Mouse (Mus musculus): ENCODE results near the gene Gm47995. TPM values are rescaled to one million over a fixed set of nuclear protein-coding genes. Genes with fewer than 3 reads are reported as not detected.

The Gm47995 gene
- polyA plus RNA-seq, 1 experiment from 2014 or later: not detected

DNA sequence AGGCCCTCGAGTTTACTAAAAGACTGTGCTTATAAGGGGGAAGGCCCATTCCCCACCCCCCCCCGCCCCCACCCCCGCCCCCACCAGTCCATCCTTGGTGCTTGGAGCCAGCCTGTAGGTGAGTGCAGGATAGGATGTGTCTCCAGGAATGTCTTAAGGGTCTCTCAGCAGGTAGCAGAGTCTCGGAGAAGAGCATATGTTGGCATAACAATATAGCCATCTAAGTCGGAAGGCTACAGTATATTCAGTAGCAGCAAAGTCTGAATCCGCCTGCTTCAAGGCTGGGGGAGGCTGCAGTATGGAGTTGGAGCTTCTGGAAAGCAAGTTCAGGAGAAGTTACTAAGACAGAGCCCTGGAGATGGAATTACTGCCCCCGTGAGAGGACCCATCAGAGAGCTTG lies 21.9 kb downstream of the Gm47995 start:
- no peaks in the 10 kb centered on the region for H3K36me3 ChIP-seq (ENCODE audit: control insufficient read depth, insufficient read depth, low read length)
- H3K4me1 ChIP-seq (ENCODE audit: control insufficient read depth in 2 of 2, insufficient read depth in 2 of 2, low read length in 2 of 2): no peaks in the 10 kb centered on the region
- no peaks in the 10 kb centered on the region for H3K9me3 ChIP-seq (ENCODE audit: control insufficient read depth, low read length)
- no peak overlapping the region for H3K27ac ChIP-seq (replicated peaks in 1 of 2; ENCODE audit: control insufficient read depth in 1 of 2, insufficient read depth in 1 of 2, low read depth in 2 of 2, low read length in 2 of 2)
- no peaks in the 10 kb centered on the region for H3K27me3 ChIP-seq (ENCODE audit: control insufficient read depth, insufficient read depth, low read length)
- H3K9ac ChIP-seq (ENCODE audit: low read length): no peak overlapping the region
- WGBS: 82% methylated on average over 7 of the region's 7 CpGs
- no peak overlapping the region for H3K4me2 ChIP-seq (ENCODE audit: low read length)
- no peak for ATAC-seq (ENCODE audit: insufficient number of reproducible peaks, insufficient read depth, low FRiP score, low read depth)
- no peak overlapping the region for H3K4me3 ChIP-seq (ENCODE audit: control insufficient read depth in 1 of 2, insufficient read depth in 1 of 2, low read depth in 1 of 2, low read length in 2 of 2)

DNA sequence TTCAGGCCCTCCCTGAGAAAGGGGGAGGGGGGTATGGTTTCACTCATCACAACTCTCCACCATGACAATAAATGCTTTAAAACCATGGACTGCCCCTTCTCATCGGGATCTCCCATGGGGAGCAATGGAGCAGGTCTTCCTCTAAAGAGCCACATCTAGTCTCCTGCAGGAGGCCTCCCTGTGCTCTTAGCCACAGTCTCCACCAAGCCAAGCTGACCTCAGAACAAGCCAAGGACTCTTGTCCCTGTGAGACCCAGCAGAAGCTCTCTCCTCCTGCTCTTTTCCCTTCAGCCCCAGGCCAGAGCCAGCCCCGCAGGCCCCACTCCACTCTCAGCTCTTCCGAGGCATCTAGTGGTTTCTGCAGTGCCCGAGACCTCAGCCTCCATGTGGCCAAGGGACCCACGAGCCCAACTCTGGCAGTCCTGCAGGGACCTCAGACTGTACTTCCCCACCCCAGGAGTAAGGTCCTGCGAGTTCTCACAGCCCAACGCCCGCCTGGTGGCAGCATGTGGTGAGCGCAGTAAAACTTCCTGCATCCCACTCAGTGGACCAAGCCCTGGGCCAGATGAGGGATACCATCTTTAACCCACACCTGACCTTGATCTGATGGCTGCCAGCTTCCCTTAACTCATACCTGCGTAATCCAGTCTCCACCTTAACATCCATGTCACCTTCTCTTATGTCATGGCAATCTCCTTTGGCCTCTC lies 24.5 kb downstream of the Gm47995 start:
- ATAC-seq (ENCODE audit: insufficient number of reproducible peaks, insufficient read depth, low FRiP score, low read depth): no peak

DNA sequence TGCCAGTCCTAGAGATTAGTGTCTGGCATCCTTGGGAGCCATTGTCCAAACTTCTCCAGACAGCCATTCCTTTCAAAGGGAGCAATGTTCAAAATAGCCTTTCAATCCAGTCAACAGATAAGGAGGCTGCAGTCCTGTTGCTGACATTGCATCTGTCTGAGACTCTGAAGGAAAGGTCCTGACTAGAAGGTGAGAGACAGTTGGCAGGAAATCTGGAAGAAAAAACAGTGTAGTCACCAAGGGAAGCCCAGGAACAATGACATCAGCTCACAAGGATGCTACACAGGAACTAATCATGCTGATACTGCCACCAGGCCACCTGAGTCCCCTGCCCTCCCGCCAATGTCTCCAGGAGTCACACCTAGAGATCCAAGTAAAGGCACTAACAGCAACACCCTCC lies 25.1 kb downstream of the Gm47995 start:
- no peak overlapping the region for H3K4me3 ChIP-seq (ENCODE audit: control insufficient read depth in 1 of 2, insufficient read depth in 1 of 2, low read depth in 1 of 2, low read length in 2 of 2)
- 56% methylated on average over 1 of the region's 1 CpGs for WGBS
- no peaks in the 10 kb centered on the region for H3K4me1 ChIP-seq (ENCODE audit: control insufficient read depth in 2 of 2, insufficient read depth in 2 of 2, low read length in 2 of 2)
- ATAC-seq (ENCODE audit: insufficient number of reproducible peaks, insufficient read depth, low FRiP score, low read depth): no peak
- H3K4me2 ChIP-seq (ENCODE audit: low read length): no peak overlapping the region
- H3K9ac ChIP-seq (ENCODE audit: low read length): no peak overlapping the region
- H3K27ac ChIP-seq (replicated peaks in 1 of 2; ENCODE audit: control insufficient read depth in 1 of 2, insufficient read depth in 1 of 2, low read depth in 2 of 2, low read length in 2 of 2): no peak overlapping the region
- no peaks in the 10 kb centered on the region for H3K36me3 ChIP-seq (ENCODE audit: control insufficient read depth, insufficient read depth, low read length)
- no peaks in the 10 kb centered on the region for H3K9me3 ChIP-seq (ENCODE audit: control insufficient read depth, low read length)
- no peaks in the 10 kb centered on the region for H3K27me3 ChIP-seq (ENCODE audit: control insufficient read depth, insufficient read depth, low read length)

More for the DNA sequence above, 24.5 kb downstream of the Gm47995 start:
- no peak overlapping the region for H3K27ac ChIP-seq (replicated peaks in 1 of 2; ENCODE audit: control insufficient read depth in 1 of 2, insufficient read depth in 1 of 2, low read depth in 2 of 2, low read length in 2 of 2)
- no peaks in the 10 kb centered on the region for H3K27me3 ChIP-seq (ENCODE audit: control insufficient read depth, insufficient read depth, low read length)
- H3K4me1 ChIP-seq (ENCODE audit: control insufficient read depth in 2 of 2, insufficient read depth in 2 of 2, low read length in 2 of 2): no peaks in the 10 kb centered on the region
- 86% methylated on average over 10 of the region's 10 CpGs for WGBS
- no peak overlapping the region for H3K9ac ChIP-seq (ENCODE audit: low read length)
- no peaks in the 10 kb centered on the region for H3K36me3 ChIP-seq (ENCODE audit: control insufficient read depth, insufficient read depth, low read length)
- H3K9me3 ChIP-seq (ENCODE audit: control insufficient read depth, low read length): no peaks in the 10 kb centered on the region
- H3K4me3 ChIP-seq (ENCODE audit: control insufficient read depth in 1 of 2, insufficient read depth in 1 of 2, low read depth in 1 of 2, low read length in 2 of 2): no peak overlapping the region
- H3K4me2 ChIP-seq (ENCODE audit: low read length): no peak overlapping the region

DNA sequence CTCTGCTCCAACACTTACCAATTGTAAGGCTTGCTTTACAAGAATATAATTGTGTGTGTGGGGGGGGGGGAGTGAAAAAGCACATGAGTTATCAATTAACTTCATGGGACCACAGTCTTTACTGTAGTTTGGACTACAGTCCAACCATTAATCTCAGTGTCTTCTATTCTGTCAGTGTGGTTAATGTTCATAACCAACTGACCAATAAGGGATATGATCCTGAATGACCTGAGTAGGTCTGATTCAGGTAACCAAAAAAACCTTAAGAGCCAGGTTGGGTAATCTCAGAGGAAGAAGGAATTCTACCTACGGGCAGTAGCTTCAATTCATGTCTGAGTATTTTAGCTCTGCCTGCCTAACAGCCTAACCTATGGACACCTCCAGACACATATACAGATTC lies 26.3 kb downstream of the Gm47995 start:
- Histone ChIP-seq H3K4me1 (ENCODE audit: control insufficient read depth in 2 of 2, insufficient read depth in 2 of 2, low read length in 2 of 2) (no peaks in the 10 kb centered on the region), H3K9ac (ENCODE audit: low read length) (no peak overlapping the region), H3K9me3 (ENCODE audit: control insufficient read depth, low read length) (no peaks in the 10 kb centered on the region), H3K4me2 (ENCODE audit: low read length) (no peak overlapping the region), H3K36me3 (ENCODE audit: control insufficient read depth, insufficient read depth, low read length) (no peaks in the 10 kb centered on the region), H3K27me3 (ENCODE audit: control insufficient read depth, insufficient read depth, low read length) (no peaks in the 10 kb centered on the region), H3K27ac (replicated peaks in 1 of 2; ENCODE audit: control insufficient read depth in 1 of 2, insufficient read depth in 1 of 2, low read depth in 2 of 2, low read length in 2 of 2) (no peak overlapping the region), H3K4me3 (ENCODE audit: control insufficient read depth in 1 of 2, insufficient read depth in 1 of 2, low read depth in 1 of 2, low read length in 2 of 2) (no peak overlapping the region)
- WGBS: 93% methylated on average over 1 of the region's 1 CpGs
- ATAC-seq (ENCODE audit: insufficient number of reproducible peaks, insufficient read depth, low FRiP score, low read depth): no peak

DNA sequence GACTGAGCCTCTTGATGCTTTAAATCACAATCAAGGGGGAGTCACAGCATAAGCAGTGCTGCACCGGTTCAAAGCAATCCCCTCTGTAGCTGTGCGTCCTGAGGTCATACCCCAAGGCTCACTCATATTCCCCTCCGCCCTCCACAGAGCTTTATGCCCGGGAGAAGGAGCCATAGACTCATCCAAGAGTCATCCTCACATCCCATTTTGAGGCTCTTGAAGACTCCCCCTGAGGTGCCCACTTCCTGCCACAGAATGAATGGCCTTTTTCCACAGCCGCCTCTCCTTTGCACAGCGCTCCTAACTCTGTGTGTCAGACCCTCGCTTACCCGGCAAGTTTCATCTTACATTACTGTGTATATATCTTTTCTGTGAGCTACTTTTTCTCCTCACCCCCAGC lies 29.3 kb downstream of the Gm47995 start:
- Histone ChIP-seq H3K9ac (ENCODE audit: low read length) (no peak overlapping the region), H3K36me3 (ENCODE audit: control insufficient read depth, insufficient read depth, low read length) (no peaks in the 10 kb centered on the region), H3K27me3 (ENCODE audit: control insufficient read depth, insufficient read depth, low read length) (no peaks in the 10 kb centered on the region), H3K27ac (replicated peaks in 1 of 2; ENCODE audit: control insufficient read depth in 1 of 2, insufficient read depth in 1 of 2, low read depth in 2 of 2, low read length in 2 of 2) (no peak overlapping the region), H3K4me3 (ENCODE audit: control insufficient read depth in 1 of 2, insufficient read depth in 1 of 2, low read depth in 1 of 2, low read length in 2 of 2) (no peak overlapping the region), H3K4me1 (ENCODE audit: control insufficient read depth in 2 of 2, insufficient read depth in 2 of 2, low read length in 2 of 2) (no peaks in the 10 kb centered on the region), H3K4me2 (ENCODE audit: low read length) (no peak overlapping the region), H3K9me3 (ENCODE audit: control insufficient read depth, low read length) (no peaks in the 10 kb centered on the region)
- WGBS: 81% methylated on average over 8 of the region's 8 CpGs
- no peak for ATAC-seq (ENCODE audit: insufficient number of reproducible peaks, insufficient read depth, low FRiP score, low read depth)

DNA sequence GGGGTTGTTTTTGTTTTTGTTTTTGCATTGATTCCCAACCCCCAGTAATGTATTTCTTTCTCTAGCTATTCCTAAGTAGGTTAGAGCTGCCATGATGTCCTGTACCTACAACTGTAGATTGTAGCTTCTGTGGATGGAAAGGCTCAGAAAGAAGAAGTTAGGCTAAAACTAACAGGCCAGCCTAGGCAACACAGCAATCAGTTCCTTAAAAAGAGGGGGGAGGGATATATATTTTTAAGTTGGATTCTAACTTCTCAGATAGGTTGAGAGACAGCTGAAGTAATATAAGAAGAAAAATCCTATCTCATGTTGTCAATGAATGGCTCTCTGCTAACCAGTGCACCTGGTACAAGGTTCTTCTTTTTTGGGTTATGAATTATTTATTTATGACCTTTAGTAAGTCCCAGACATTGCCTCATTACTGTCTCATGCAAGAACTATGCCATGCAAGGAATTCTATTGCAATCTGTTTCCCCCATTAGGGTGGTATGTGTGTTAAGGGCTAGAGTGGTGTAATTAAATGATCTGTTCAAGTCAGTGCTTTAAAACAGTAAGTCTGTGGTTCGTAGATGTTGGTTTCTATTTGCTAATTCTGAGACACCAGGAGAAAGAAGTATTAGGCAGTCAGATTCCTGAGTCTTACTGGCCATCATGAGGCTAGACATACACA lies 30.2 kb downstream of the Gm47995 start:
- Histone ChIP-seq H3K9ac (ENCODE audit: low read length) (no peak overlapping the region), H3K36me3 (ENCODE audit: control insufficient read depth, insufficient read depth, low read length) (no peaks in the 10 kb centered on the region), H3K27me3 (ENCODE audit: control insufficient read depth, insufficient read depth, low read length) (no peaks in the 10 kb centered on the region), H3K9me3 (ENCODE audit: control insufficient read depth, low read length) (no peaks in the 10 kb centered on the region), H3K27ac (replicated peaks in 1 of 2; ENCODE audit: control insufficient read depth in 1 of 2, insufficient read depth in 1 of 2, low read depth in 2 of 2, low read length in 2 of 2) (no peak overlapping the region), H3K4me2 (ENCODE audit: low read length) (no peak overlapping the region), H3K4me1 (ENCODE audit: control insufficient read depth in 2 of 2, insufficient read depth in 2 of 2, low read length in 2 of 2) (no peaks in the 10 kb centered on the region), H3K4me3 (ENCODE audit: control insufficient read depth in 1 of 2, insufficient read depth in 1 of 2, low read depth in 1 of 2, low read length in 2 of 2) (no peak overlapping the region)
- ATAC-seq (ENCODE audit: insufficient number of reproducible peaks, insufficient read depth, low FRiP score, low read depth): no peak
- WGBS: 85% methylated on average over 1 of the region's 1 CpGs

DNA sequence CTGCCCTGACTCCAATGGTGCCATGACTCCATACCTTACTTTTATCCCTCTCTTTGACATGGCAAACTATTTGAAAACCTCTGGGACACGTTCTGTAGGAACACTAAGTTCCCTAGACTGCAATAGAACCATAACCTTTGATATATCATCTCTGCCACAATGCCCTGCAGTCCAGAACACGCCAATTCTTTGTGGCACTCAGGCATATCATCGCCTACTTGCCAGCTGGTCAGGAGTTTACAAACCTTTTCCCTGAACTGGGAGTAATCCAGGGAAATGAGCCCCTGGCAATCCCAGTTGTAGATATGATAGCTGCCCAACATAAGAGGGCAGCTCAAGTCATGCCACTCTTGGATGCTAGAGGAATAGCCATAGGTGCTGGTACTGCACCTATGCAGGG lies 34.1 kb downstream of the Gm47995 start:
- no peaks in the 10 kb centered on the region for H3K36me3 ChIP-seq (ENCODE audit: control insufficient read depth, insufficient read depth, low read length)
- 0 out of 2 replicates have a peak, but pooled peaks cover 3% of the 10 kb centered on the region for H3K9me3 ChIP-seq (ENCODE audit: control insufficient read depth, low read length)
- H3K27me3 ChIP-seq (ENCODE audit: control insufficient read depth, insufficient read depth, low read length): no peaks in the 10 kb centered on the region
- H3K4me2 ChIP-seq (ENCODE audit: low read length): no peak overlapping the region
- H3K9ac ChIP-seq (ENCODE audit: low read length): no peak overlapping the region
- no peak overlapping the region for H3K27ac ChIP-seq (replicated peaks in 1 of 2; ENCODE audit: control insufficient read depth in 1 of 2, insufficient read depth in 1 of 2, low read depth in 2 of 2, low read length in 2 of 2)
- WGBS: 80% methylated on average over 3 of the region's 3 CpGs
- no peak overlapping the region for H3K4me3 ChIP-seq (ENCODE audit: control insufficient read depth in 1 of 2, insufficient read depth in 1 of 2, low read depth in 1 of 2, low read length in 2 of 2)
- peaks cover 4 to 10% of the 10 kb centered on the region in 2 experiments for H3K4me1 ChIP-seq (ENCODE audit: control insufficient read depth in 2 of 2, insufficient read depth in 2 of 2, low read length in 2 of 2)
- no peak for ATAC-seq (ENCODE audit: insufficient number of reproducible peaks, insufficient read depth, low FRiP score, low read depth)

All from heart, embryonic 14.5 days (tissue).